Mouse (Mus musculus) limb, embryonic 13.5 days (tissue): ENCODE results near the gene Slc7a12. TPM values are rescaled to one million over a fixed set of nuclear protein-coding genes. Genes with fewer than 3 reads are reported as not detected.

ENCODE experiments used
- ATAC-seq: fragments of 200-750 bp; cut with Nextera tagmentation; 2 replicates; pipeline ENCODE4 v1.8.0; 2017; ENCODE audit warnings: low read depth, moderate number of reproducible peaks, moderate TSS enrichment; ENCODE audit not compliant: low FRiP score
- H3K27ac ChIP-seq: fragments of 300-500 bp; sonication (generic); 2 replicates; pipeline ENCODE4 v1.5.1; 2015; ENCODE audit warnings: inconsistent platforms, mild to moderate bottlenecking, moderate library complexity
- H3K27me3 ChIP-seq: fragments of 300-500 bp; sonication (generic); 2 replicates; pipeline ENCODE4 v1.6.1; 2015; ENCODE audit warnings: mild to moderate bottlenecking, inconsistent platforms
- H3K36me3 ChIP-seq: fragments of 300-500 bp; sonication (generic); 2 replicates; pipeline ENCODE4 v1.6.1; 2015; ENCODE audit warnings: inconsistent platforms, mild to moderate bottlenecking, moderate library complexity
- H3K4me1 ChIP-seq: fragments of 300-500 bp; sonication (generic); 2 replicates; pipeline ENCODE4 v1.6.1; 2015; ENCODE audit warnings: inconsistent platforms
- H3K4me2 ChIP-seq: fragments of 300-500 bp; sonication (generic); replicated peaks from 2 replicates; pipeline ENCODE4 v1.6.1; 2015; ENCODE audit warnings: inconsistent platforms, mild to moderate bottlenecking, moderate library complexity
- H3K4me3 ChIP-seq: fragments of 300-500 bp; sonication (generic); 2 replicates; pipeline ENCODE4 v1.5.1; 2015; ENCODE audit warnings: moderate library complexity, mild to moderate bottlenecking, inconsistent platforms
- H3K9ac ChIP-seq: fragments of 300-500 bp; sonication (generic); 2 replicates; pipeline ENCODE4 v1.6.1; 2015; ENCODE audit warnings: mild to moderate bottlenecking, inconsistent platforms
- H3K9me3 ChIP-seq: fragments of 300-500 bp; sonication (generic); 2 replicates; pipeline ENCODE4 v1.6.1; 2016; ENCODE audit warnings: inconsistent platforms
- WGBS: fragments of 180-500 bp; shearing (Covaris S2); methylation state at CpG from one replicate; pipeline ENCODE4 v1.1.7; 2015; 5-methylcytosine and 5-hydroxymethylcytosine counted together
- polyA plus RNA-seq: library from polyadenylated mRNA; unstranded; fragments of >200 nt; fragmentation: Nextera tagmentation; extraction: Ambion mirVana; gene quantifications from 2 replicates; pipeline ENCODE4 v1.2.1, GENCODE M21; 2015

The Slc7a12 gene
- polyA plus RNA-seq = not detected in 2 replicates

DNA sequence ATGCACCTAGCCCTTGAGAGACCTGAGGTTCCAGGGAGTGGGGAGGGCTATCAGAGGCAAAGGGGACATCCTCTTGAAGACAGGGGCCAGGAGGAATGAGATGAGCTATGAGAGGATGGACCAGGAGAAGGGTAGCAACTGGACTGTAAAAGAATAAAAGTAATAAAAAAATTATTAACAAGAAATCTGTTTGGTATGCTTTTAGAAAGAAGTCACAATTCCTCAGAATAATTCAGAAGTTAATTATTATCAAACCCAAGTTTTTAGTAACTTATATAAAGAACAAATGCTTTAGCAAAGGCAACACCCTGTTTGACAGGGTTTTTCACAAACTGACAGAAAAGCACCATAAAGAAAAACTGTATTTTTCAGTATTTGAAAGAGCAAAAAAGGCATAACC lies at the start of gene Slc7a12:
Gene Slc7a12, plus strand, starts transcription at position 301 of the 400 bp plus-strand sequence.
- no peak within 1 kb of the TSS for H3K4me3 ChIP-seq
- H3K36me3 ChIP-seq = no peaks in the 10 kb centered on the region
- no peaks in the 10 kb centered on the region for H3K4me1 ChIP-seq
- no peak within 1 kb of the TSS for H3K27ac ChIP-seq
- H3K4me2 ChIP-seq = no peak within 1 kb of the TSS
- ATAC-seq = no peak
- H3K9ac ChIP-seq = no peak within 1 kb of the TSS
- H3K27me3 ChIP-seq = no peaks in the 10 kb centered on the region
- H3K9me3 ChIP-seq = no peaks in the 10 kb centered on the region

DNA sequence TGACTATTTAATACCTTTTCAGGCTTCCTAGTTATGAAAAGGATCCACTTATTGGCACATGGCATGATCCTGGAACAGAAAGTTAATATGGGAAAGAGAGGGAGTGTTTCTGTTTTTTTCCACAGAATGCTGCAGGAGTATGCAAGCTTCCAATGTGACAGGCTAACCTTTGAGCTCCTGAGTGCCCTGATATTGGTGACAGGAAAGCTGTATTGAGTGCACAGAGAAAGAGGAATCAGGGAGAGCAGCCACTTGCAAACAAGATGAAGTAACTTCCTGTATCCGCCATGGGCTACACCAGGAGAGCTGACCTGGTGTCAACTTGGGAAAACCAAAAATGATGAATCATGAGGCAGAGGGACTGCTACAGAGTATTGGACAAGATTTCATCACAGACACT lies 48.1 kb upstream of the Slc7a12 start:
- Histone ChIP-seq H3K27ac (no peak overlapping the region), H3K27me3 (no peaks in the 10 kb centered on the region), H3K4me3 (no peak overlapping the region), H3K4me2 (no peak overlapping the region), H3K9ac (no peak overlapping the region), H3K4me1 (no peaks in the 10 kb centered on the region), H3K9me3 (peaks cover 5% of the 10 kb centered on the region; the same call in 1 of the 2 replicates), H3K36me3 (no peaks in the 10 kb centered on the region)
- no peak for ATAC-seq
- WGBS = 78% methylated on average over 1 of the region's 1 CpGs

DNA sequence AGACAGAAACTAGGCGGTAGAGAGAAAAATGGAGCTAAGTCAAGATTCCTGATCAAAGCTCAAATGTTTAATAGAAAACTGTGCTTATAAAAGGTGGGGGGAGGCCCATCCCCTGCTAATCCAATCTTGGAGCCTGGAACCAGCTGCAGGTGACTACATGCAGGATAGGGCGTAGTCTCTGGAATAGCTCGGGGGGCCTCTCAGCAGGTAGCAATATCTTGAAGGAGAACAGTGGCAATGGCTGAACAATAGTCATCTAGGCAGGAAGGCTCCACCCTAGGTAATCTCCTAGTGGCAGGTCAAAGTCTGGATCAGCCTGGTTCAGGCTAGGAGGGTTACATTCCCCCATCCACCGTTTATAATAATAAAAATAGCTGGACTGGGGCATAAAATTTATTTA lies 34.5 kb upstream of the Slc7a12 start:
- no peak overlapping the region for H3K4me2 ChIP-seq
- no peak for ATAC-seq
- H3K27me3 ChIP-seq = no peaks in the 10 kb centered on the region
- 88% methylated on average over 4 of the region's 4 CpGs for WGBS
- H3K27ac ChIP-seq = no peak overlapping the region
- no peak overlapping the region for H3K9ac ChIP-seq
- H3K9me3 ChIP-seq = peaks cover 4% of the 10 kb centered on the region; the same call in 1 of the 2 replicates
- no peaks in the 10 kb centered on the region for H3K4me1 ChIP-seq
- no peak overlapping the region for H3K4me3 ChIP-seq
- H3K36me3 ChIP-seq = no peaks in the 10 kb centered on the region

DNA sequence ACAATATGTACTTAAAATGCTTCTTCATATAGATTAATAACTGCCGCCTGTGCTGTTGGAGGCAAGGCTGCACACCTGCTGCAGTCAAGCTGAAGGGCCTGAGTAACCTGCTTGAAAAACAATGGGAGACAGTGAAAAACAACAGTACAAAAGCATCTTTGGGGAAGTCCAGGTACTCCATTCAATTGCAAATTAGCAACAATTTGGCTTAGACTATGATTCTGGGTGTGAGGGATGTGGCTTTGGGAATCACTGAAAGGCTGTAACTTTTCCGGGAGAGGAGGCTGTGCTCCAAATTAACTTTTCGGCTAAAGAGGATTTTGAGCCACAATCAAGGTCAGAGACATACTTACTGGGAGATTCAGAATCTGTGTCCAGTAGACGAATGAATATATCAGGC lies 33.8 kb upstream of the Slc7a12 start:
- H3K36me3 ChIP-seq = no peaks in the 10 kb centered on the region
- H3K27me3 ChIP-seq = no peaks in the 10 kb centered on the region
- H3K9ac ChIP-seq = no peak overlapping the region
- 90% methylated on average over 4 of the region's 4 CpGs for WGBS
- H3K4me3 ChIP-seq = no peak overlapping the region
- no peaks in the 10 kb centered on the region for H3K4me1 ChIP-seq
- H3K4me2 ChIP-seq = no peak overlapping the region
- no peak for ATAC-seq
- H3K9me3 ChIP-seq = peaks cover 4% of the 10 kb centered on the region; the same call in 1 of the 2 replicates
- no peak overlapping the region for H3K27ac ChIP-seq

Other genes with a start within 250 kb of the Slc7a12 start
- gene 1810022K09Rik, start 130.6 kb downstream of the Slc7a12 start, polyA plus RNA-seq = 480 and 481 TPM in 2 replicates
- 3.2 and 3.7 TPM in 2 replicates for gene Car13, start 161.0 kb downstream of the Slc7a12 start, polyA plus RNA-seq